Mouse (Mus musculus) olfactory bulb, adult 2 months (tissue): ENCODE measurements around the gene Srrt. TPM values are rescaled to one million over a fixed set of nuclear protein-coding genes. Genes with fewer than 3 reads are reported as not detected.

Experiments used
- H3K27ac ChIP-seq: fragments of 200-500 bp; 2 replicates; pipeline ENCODE4 v1.5.1; 2012; ENCODE audit warnings: low read depth, low read length; ENCODE audit not compliant: insufficient read depth
- H3K4me1 ChIP-seq: fragments of 200-500 bp; 2 replicates; pipeline ENCODE4 v1.6.1; 2012; ENCODE audit warnings: low read length; ENCODE audit not compliant: control insufficient read depth, insufficient read depth
- H3K4me3 ChIP-seq: fragments of 200-500 bp; 2 replicates; pipeline ENCODE4 v1.5.1; 2012; ENCODE audit warnings: mild to moderate bottlenecking, low read depth, low read length, moderate library complexity; ENCODE audit not compliant: insufficient read depth
- CTCF ChIP-seq: fragments of 200-500 bp; IDR thresholded peaks from 2 replicates; pipeline ENCODE4 v1.5.1; 2012; ENCODE audit warnings: low read depth, mild to moderate bottlenecking, low read length, moderate library complexity; ENCODE audit not compliant: insufficient read depth
- POLR2A ChIP-seq: fragments of 200-500 bp; IDR thresholded peaks from 2 replicates; pipeline ENCODE4 v1.6.1; 2012; ENCODE audit warnings: mild to moderate bottlenecking, low read depth, low read length, moderate library complexity; ENCODE audit not compliant: insufficient read depth
- WGBS: fragments of 180-500 bp; shearing (Covaris S2); methylation state at CpG from one replicate; pipeline ENCODE4 v1.1.7; 2018; 5-methylcytosine and 5-hydroxymethylcytosine counted together
- polyA plus RNA-seq: library from polyadenylated mRNA; stranded (reverse); fragments of >200 nt; gene quantifications from 2 replicates; pipeline ENCODE4 v1.2.4, GENCODE M21; 2012; ENCODE audit warnings: low replicate concordance; ENCODE audit not compliant: missing spikeins, insufficient read depth, insufficient read length

The Srrt gene
- polyA plus RNA-seq, 1 experiment = 488 TPM

GRCm38 (mm10) chr5:137338663-137339289 lies 31.3 kb upstream of the Srrt start:
- WGBS = 2% methylated on average over 11 of the region's 11 CpGs

GRCm38 (mm10) chr5:137338256-137338655 lies 30.8 kb upstream of the Srrt start:
- peak overlapping the region; percentile 54 for H3K4me3 ChIP-seq
- TF ChIP-seq CTCF (no peak), POLR2A (0 out of 2 replicates have a peak, but pooled peaks have one; percentile 25)
- WGBS = 0% methylated on average over 19 of the region's 19 CpGs
- peaks cover 18% of the 10 kb centered on the region for H3K4me1 ChIP-seq
- H3K27ac ChIP-seq = peak overlapping the region; percentile 67

More at GRCm38 (mm10) chr5:137338663-137339289, 31.3 kb upstream of the Srrt start:
- peaks cover 16% of the 10 kb centered on the region for H3K4me1 ChIP-seq
- H3K4me3 ChIP-seq = peak overlapping the region; percentile 54
- no peak for TF ChIP-seq CTCF
- TF ChIP-seq POLR2A = no peak
- H3K27ac ChIP-seq = peak overlapping the region; percentile 67

- H3K4me1 ChIP-seq = peaks cover 21% of the 10 kb centered on the region
- WGBS = 46% methylated on average over 8 of the region's 8 CpGs
- no peak overlapping the region for H3K4me3 ChIP-seq
- H3K27ac ChIP-seq = no peak overlapping the region
- TF ChIP-seq CTCF (no peak), POLR2A (no peak)
Measured at GRCm38 (mm10) chr5:137337190-137337589, 29.7 kb upstream of the Srrt start.

DNA sequence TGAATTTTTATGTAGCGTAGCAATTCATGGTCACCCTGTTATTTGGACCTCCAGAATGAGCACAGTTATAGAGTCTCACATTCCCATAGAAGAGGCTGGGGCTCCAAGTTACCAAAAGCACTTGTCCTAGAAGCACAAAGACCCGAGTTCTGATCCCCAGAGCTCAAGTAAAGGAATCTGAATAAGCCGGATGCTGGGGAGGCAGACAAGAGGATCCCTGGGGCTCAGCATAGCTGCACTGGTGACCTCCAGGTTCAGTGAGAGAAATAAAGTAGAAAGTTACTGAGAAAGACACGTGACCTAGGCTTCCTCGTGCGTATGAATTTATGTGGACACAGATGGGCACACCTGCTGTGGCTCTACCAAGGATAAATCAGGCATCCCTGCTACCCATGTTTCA lies 27.6 kb upstream of the Srrt start:
- TF ChIP-seq CTCF = no peak
- no peak for TF ChIP-seq POLR2A
- Histone ChIP-seq H3K4me1 (peaks cover 23% of the 10 kb centered on the region), H3K4me3 (no peak overlapping the region), H3K27ac (no peak overlapping the region)
- WGBS = 71% methylated on average over 6 of the region's 6 CpGs

DNA sequence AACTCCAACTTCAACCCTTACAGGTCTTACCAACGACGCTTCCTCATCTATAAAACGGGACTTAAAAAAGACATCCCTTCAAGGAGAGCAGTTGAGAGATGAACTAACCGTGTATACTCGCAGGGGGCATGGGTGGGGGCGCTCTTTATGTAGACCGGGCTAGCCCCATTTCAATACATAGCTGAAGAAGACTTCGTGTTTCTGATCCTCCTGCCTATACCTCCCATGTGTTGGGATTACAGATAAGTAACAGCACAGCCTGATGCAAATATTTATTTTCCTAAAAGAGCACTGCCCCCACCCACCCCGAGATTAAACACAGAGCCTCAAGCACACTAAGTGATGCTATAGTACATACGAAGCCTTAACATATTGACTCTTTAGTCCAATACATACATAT lies 26.8 kb upstream of the Srrt start:
- 52% methylated on average over 10 of the region's 10 CpGs for WGBS
- Histone ChIP-seq H3K4me1 (peaks cover 18% of the 10 kb centered on the region), H3K27ac (no peak overlapping the region), H3K4me3 (no peak overlapping the region)
- TF ChIP-seq CTCF = no peak
- TF ChIP-seq POLR2A = no peak

DNA sequence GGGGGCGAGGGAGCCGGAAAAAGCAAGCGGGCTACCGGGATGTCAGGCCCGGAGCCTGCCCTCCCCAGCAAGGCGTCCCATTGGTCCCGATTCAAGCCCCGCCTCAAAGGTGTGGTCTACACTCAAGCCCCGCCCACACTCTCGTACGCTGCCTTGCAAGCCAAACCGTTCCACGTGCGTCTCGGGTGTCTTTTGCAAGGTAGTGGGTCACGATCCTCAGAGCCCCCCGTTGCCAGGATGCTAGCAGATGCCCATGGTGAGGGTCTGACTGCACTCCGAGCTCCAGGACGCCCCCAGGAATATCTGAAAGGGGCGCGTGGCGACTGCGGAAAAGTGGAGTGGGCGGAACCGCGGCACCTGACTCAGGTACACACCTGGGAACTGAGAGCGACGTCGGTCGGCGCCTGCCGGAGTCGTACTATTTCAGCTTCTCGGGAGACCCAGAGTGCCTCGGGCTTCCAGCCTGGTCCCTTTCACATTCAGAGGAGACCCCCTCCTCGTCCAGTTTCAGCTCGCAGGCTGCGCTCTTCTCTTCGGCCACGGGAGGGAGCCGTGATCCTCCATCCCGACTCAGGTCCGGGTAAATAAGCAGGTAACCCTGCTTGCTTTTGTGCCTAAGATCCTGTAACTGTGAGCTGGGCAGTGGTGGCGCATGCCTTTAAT lies 26.2 kb upstream of the Srrt start, which contains the start of gene Slc12a9:
Gene Slc12a9, minus strand, starts transcription at position 86 of the 663 bp plus-strand sequence.
- Histone ChIP-seq H3K4me3 (peak within 1 kb of the TSS; percentile 69), H3K27ac (no peak within 1 kb of the TSS), H3K4me1 (peaks cover 11% of the 10 kb centered on the region)
- peak; percentile 63 for TF ChIP-seq CTCF
- peak; percentile 65; the same call in 1 of the 2 replicates for TF ChIP-seq POLR2A
- under 1% methylated on average over 44 of the region's 44 CpGs for WGBS

GRCm38 (mm10) chr5:137332857-137333511 lies 25.5 kb upstream of the Srrt start:
- 11% methylated on average over 15 of the region's 15 CpGs for WGBS
- Histone ChIP-seq H3K27ac (no peak overlapping the region), H3K4me3 (peak overlapping the region; percentile 69), H3K4me1 (peaks cover 11% of the 10 kb centered on the region)
- TF ChIP-seq POLR2A (no peak; the same call in 1 of the 2 replicates), CTCF (no peak)

- Histone ChIP-seq H3K27ac (no peak overlapping the region), H3K4me3 (no peak overlapping the region), H3K4me1 (peaks cover 8% of the 10 kb centered on the region; the same call in 1 of the 2 replicates)
- no peak for TF ChIP-seq POLR2A
- no peak for TF ChIP-seq CTCF
- WGBS = 92% methylated on average over 7 of the region's 7 CpGs
Measured at GRCm38 (mm10) chr5:137330910-137331309, 23.4 kb upstream of the Srrt start.

DNA sequence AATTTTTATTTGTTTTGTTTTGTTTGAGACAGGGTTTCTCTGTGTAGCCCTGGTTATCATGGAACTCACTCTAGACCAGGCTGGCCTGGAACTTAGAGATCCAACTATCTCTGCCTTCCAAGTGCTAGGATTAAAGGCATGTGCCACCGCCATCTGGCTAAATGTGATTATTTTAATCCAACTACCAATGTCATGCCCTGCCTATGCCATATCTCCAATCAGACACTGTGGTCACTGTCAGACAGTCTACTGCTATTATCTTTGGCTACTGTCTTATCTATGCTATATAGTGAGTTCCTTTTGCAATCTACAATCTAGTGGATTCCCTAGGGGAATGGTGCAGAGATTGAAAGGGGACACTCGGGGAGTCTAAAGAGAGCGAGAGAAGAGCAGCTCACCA lies 13.5 kb upstream of the Srrt start:
- Histone ChIP-seq H3K4me1 (no peaks in the 10 kb centered on the region), H3K4me3 (no peak overlapping the region), H3K27ac (no peak overlapping the region)
- TF ChIP-seq POLR2A (no peak), CTCF (no peak)
- WGBS = 96% methylated on average over 3 of the region's 3 CpGs
